Mouse (Mus musculus) C2C12 (cell line): ENCODE data around the gene Plppr4. TPM values are rescaled to one million over a fixed set of nuclear protein-coding genes. Genes with fewer than 3 reads are reported as not detected.

Experiments used
- H3K27me3 ChIP-seq: one replicate; pipeline ENCODE4 v1.6.1; 2011; ENCODE audit not compliant: control insufficient read depth, insufficient read depth, insufficient read length
- H3K36me3 ChIP-seq: one replicate; pipeline ENCODE4 v1.6.1; 2011; ENCODE audit not compliant: control insufficient read depth, insufficient read depth
- H3K4me3 ChIP-seq: one replicate; pipeline ENCODE4 v1.5.1; 2011; ENCODE audit warnings: mild to moderate bottlenecking, control low read depth; ENCODE audit not compliant: poor library complexity, insufficient read depth, severe bottlenecking
- H3K79me2 ChIP-seq: one replicate; pipeline ENCODE4 v1.6.1; 2011; ENCODE audit not compliant: control insufficient read depth, insufficient read depth
- H3K79me3 ChIP-seq: one replicate; pipeline ENCODE4 v1.6.1; 2011; ENCODE audit warnings: low read depth, control low read depth
- H3ac ChIP-seq: one replicate; pipeline ENCODE3; 2011; ENCODE audit warnings: low read depth; ENCODE audit not compliant: control insufficient read depth, insufficient read length
- CEBPB ChIP-seq: IDR thresholded peaks from one replicate; pipeline ENCODE4 v1.6.1; 2011; ENCODE audit warnings: low read depth, mild to moderate bottlenecking, control low read depth, moderate library complexity
- CTCF ChIP-seq: IDR thresholded peaks from one replicate; pipeline ENCODE4 v1.5.1; 2011; ENCODE audit not compliant: control insufficient read depth, insufficient read depth, insufficient read length
- FOSL1 ChIP-seq: IDR thresholded peaks from one replicate; pipeline ENCODE4 v1.8.0; 2011; ENCODE audit warnings: mild to moderate bottlenecking, low read length; ENCODE audit not compliant: poor library complexity, insufficient read depth, severe bottlenecking
- MAX ChIP-seq: IDR thresholded peaks from one replicate; pipeline ENCODE4 v1.6.1; 2011; ENCODE audit warnings: mild to moderate bottlenecking, control low read depth
- MYOD1 ChIP-seq: IDR thresholded peaks from one replicate; pipeline ENCODE4 v1.6.1; 2011; ENCODE audit warnings: low read depth; ENCODE audit not compliant: control insufficient read depth, insufficient read length
- MYOG ChIP-seq: IDR thresholded peaks from one replicate; pipeline ENCODE4 v1.6.1; 2011; ENCODE audit not compliant: control insufficient read depth, insufficient read length; ENCODE audit errors: extremely low read depth
- USF1 ChIP-seq: IDR thresholded peaks from one replicate; pipeline ENCODE4 v1.6.1; 2011; ENCODE audit warnings: low read depth, mild to moderate bottlenecking, control low read depth, moderate library complexity
- polyA plus RNA-seq: library from polyadenylated mRNA; unstranded; fragments of >200 nt; fragmentation: generic; extraction: Trizol; gene quantifications from one replicate; pipeline ENCODE4 v1.2.1, GENCODE M21; 2012; ENCODE audit warnings: missing spikeins

The Plppr4 gene
- polyA plus RNA-seq, 1 experiment, result not detected

DNA sequence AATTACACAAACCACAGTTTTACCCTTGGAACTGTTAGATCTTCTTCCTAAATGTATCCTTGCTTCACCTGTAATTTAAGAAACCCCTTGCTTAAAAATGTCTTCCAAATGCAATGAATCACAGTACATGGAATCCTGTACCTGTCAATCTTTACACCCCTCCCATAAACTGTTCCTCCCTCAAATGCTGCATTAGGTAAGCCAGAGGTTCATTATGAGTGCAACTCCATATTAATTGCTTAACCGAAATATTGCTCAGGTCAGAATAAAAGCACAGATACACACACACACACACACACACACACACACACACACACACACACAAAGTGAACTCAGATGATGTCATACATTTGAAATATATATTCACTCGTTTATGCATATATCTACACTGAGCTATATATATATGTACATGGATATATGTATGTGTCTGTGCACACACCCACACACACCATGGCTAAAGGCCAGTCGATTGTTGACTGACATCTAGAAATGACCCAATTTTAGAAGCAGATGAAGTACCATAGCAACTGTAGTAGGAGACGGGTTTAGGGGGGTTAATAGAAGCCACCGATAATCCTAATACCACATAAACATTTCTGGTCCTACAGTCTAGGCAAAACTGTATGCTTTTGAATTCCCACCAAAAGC lies 1.6 kb downstream of the Plppr4 start:
- no peak for TF ChIP-seq MYOG
- TF ChIP-seq CEBPB, result no peak
- no peak for TF ChIP-seq FOSL1
- TF ChIP-seq CTCF, result no peak
- no peak for TF ChIP-seq MAX
- TF ChIP-seq USF1, result no peak
- no peak for TF ChIP-seq MYOD1
- no peaks in the 10 kb centered on the region for H3K79me2 ChIP-seq
- H3ac ChIP-seq, result no peak overlapping the region
- no peak overlapping the region for H3K4me3 ChIP-seq
- H3K79me3 ChIP-seq, result no peaks in the 10 kb centered on the region
- H3K36me3 ChIP-seq, result no peaks in the 10 kb centered on the region
- no peaks in the 10 kb centered on the region for H3K27me3 ChIP-seq

DNA sequence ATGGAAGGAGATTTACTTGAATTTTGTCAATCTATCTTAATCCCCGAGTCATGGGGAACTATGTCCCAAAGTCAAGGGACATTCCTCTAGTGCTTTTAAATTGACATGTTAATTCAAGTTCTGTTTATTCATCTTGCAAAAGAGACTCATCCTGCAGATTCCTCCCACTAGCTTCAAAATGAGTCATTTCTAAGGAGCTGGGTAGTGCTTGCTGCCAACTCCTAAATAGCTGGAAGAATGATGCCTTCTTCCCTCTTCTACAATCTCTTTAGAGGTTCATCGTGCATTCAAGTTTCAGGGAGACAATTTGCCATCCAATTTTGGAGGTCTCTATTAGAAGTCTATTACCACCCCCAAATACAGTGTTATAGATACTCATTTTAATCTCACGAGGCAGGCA lies 3.3 kb downstream of the Plppr4 start:
- TF ChIP-seq USF1, result no peak
- no peak overlapping the region for H3K4me3 ChIP-seq

DNA sequence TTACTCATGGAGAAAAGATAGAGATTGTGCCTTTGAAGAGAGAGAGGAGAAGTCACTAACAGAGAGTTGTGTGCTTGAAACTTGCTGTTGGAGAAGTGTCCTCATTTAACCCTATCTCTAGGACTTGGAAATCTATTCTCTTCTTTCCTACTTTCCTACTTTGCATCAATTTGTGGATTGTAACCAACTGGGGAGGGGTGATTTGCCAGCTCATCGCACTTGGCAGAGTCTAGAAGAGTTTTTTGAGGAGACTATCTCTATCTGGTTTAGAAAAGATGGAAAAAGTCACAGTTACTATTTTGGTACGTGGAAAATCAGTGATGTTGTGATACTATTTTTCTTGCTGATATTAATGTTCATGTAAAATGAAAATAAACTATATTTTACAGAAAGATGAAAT lies 6.7 kb downstream of the Plppr4 start:
- Histone ChIP-seq H3ac (no peak overlapping the region), H3K36me3 (no peaks in the 10 kb centered on the region), H3K27me3 (no peaks in the 10 kb centered on the region), H3K79me3 (no peaks in the 10 kb centered on the region), H3K79me2 (no peaks in the 10 kb centered on the region), H3K4me3 (no peak overlapping the region)
- TF ChIP-seq USF1, result no peak
- no peak for TF ChIP-seq FOSL1
- no peak for TF ChIP-seq MYOG
- no peak for TF ChIP-seq MYOD1
- TF ChIP-seq CTCF, result no peak

More for the DNA sequence above, 3.3 kb downstream of the Plppr4 start:
- no peaks in the 10 kb centered on the region for H3K27me3 ChIP-seq
- H3K36me3 ChIP-seq, result no peaks in the 10 kb centered on the region
- H3K79me2 ChIP-seq, result no peaks in the 10 kb centered on the region
- no peak overlapping the region for H3ac ChIP-seq
- no peaks in the 10 kb centered on the region for H3K79me3 ChIP-seq

DNA sequence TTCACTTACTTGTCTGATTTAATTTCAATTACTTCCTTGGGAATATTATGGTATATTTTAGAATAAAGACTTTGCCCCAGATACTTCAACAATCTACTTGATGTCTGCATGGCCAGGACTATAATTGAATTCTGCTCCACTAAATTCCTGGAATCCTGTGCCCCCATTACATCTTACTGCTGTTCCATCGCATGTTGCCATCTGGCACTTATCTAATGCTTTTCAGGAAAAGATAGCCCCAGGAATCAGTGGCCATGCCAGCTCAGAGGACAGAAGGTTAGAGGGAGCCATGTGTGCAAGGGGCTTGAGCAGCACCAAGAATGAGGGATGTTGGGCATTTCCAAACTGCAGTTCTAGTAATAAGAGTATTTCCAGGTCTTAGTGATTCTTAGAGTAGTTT lies 14.3 kb downstream of the Plppr4 start:
- H3K79me2 ChIP-seq, result no peaks in the 10 kb centered on the region
- no peaks in the 10 kb centered on the region for H3K79me3 ChIP-seq
- H3K36me3 ChIP-seq, result no peaks in the 10 kb centered on the region
- TF ChIP-seq USF1, result no peak
- no peaks in the 10 kb centered on the region for H3K27me3 ChIP-seq
- H3K4me3 ChIP-seq, result no peak overlapping the region
- no peak overlapping the region for H3ac ChIP-seq

DNA sequence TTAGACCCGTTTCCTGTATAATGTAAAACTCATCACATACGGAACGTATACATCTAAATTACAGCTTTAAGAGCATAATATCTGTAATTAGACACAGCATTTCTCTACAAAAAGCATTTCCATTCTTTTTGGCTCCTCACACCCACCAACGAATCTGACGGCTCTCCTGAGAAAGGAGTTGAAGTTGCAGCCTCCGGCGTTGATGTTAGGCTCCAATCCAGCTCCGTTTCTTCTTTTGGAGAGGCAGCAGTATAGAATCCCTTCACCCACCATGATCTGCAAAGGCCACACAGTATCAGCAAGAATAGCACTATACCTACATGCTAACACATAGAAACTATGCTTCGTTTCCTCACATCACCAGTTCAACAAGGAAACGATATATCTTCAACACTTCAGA lies 29.2 kb downstream of the Plppr4 start:
- H3K4me3 ChIP-seq, result no peak overlapping the region
- no peaks in the 10 kb centered on the region for H3K79me3 ChIP-seq
- H3K27me3 ChIP-seq, result no peaks in the 10 kb centered on the region
- no peak overlapping the region for H3ac ChIP-seq
- no peaks in the 10 kb centered on the region for H3K79me2 ChIP-seq
- H3K36me3 ChIP-seq, result no peaks in the 10 kb centered on the region
- no peak for TF ChIP-seq FOSL1

DNA sequence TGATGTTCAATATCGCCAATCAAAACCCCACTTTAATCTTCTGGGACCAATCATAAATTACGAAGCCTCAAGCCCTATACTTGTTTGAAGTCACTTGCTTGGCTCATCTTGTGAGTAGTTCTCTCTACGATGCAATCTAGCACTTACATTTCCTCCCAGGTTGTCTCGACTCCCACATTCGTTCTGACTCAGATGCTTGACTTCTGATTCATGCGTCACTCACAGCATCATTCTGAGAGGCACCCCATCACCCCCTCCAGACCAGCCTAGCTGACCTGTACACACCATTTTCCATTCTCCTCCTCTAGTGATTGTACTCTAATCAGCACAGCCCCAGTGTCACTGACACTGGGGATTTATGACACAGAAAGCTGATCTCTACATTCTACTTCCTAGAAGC lies 31.2 kb downstream of the Plppr4 start:
- Histone ChIP-seq H3K36me3 (no peaks in the 10 kb centered on the region), H3ac (no peak overlapping the region), H3K79me3 (no peaks in the 10 kb centered on the region), H3K4me3 (no peak overlapping the region), H3K27me3 (no peaks in the 10 kb centered on the region), H3K79me2 (no peaks in the 10 kb centered on the region)
- no peak for TF ChIP-seq MYOG
- TF ChIP-seq FOSL1, result no peak
- TF ChIP-seq CEBPB, result no peak
- TF ChIP-seq MYOD1, result no peak
- TF ChIP-seq MAX, result no peak
- TF ChIP-seq USF1, result no peak
- TF ChIP-seq CTCF, result no peak

DNA sequence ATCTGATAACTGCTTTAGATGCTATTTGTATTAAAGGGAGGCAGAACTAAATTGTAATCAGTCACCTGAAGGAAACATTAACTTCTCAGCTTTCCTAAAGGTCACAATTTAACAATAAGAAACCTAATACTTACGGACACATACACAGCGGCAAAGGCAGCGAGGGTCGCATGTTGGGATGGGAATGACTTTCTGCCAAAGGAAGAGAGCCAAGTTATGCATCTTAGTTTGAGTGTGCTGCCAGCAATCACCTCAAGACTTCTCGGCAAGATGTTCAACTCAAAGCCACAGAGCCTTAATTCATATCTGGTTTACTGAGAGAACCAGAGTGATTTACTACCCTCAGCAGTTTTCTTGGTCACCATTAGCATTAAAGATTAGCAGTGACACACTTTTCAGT lies 34.1 kb downstream of the Plppr4 start:
- Histone ChIP-seq H3K79me2 (no peaks in the 10 kb centered on the region), H3K27me3 (no peaks in the 10 kb centered on the region), H3K36me3 (no peaks in the 10 kb centered on the region), H3K79me3 (no peaks in the 10 kb centered on the region), H3ac (no peak overlapping the region), H3K4me3 (no peak overlapping the region)
- TF ChIP-seq MYOG, result no peak
- no peak for TF ChIP-seq MAX
- no peak for TF ChIP-seq CEBPB
- TF ChIP-seq FOSL1, result no peak
- TF ChIP-seq CTCF, result no peak
- no peak for TF ChIP-seq USF1
